Mouse (Mus musculus) gastrocnemius, adult 2 months (tissue): ENCODE results near the gene Agap1. TPM values are rescaled to one million over a fixed set of nuclear protein-coding genes. Genes with fewer than 3 reads are reported as not detected.
"Not testable (repeated sequence)": the region's sequence is repeated elsewhere in the genome, so short reads cannot be mapped to it uniquely, and the experiment has no call there.

Experiments
- DNase-seq: peaks from one replicate; pipeline ENCODE4 v3.0.0; 2022
- H3K27ac ChIP-seq: fragments of 200-600 bp; 2 replicates; pipeline ENCODE4 v1.8.1; 2022; ENCODE audit warnings: mild to moderate bottlenecking
- H3K4me3 ChIP-seq: fragments of 200-600 bp; 2 replicates; pipeline ENCODE4 v1.8.1; 2022; ENCODE audit warnings: mild to moderate bottlenecking, moderate library complexity
- CTCF ChIP-seq: fragments of 200-600 bp; IDR thresholded peaks from 2 replicates; pipeline ENCODE4 v1.8.1; 2022; ENCODE audit warnings: antibody characterized with exemption, mild to moderate bottlenecking, moderate library complexity
- intact Hi-C: fragments of 180-260 bp; cut with DNase I; formaldehyde crosslinking; loops from one replicate; pipeline ENCODE4 v1.15.1; 2025
- total RNA-seq, 2 experiments: library from RNA; stranded (reverse); gene quantifications; 2 replicates each; pipeline ENCODE4 v1.2.3; 2021

Agap1 gene
- total RNA-seq, 2 experiments from 2014 or later = 22.8 to 24.2 TPM

DNA sequence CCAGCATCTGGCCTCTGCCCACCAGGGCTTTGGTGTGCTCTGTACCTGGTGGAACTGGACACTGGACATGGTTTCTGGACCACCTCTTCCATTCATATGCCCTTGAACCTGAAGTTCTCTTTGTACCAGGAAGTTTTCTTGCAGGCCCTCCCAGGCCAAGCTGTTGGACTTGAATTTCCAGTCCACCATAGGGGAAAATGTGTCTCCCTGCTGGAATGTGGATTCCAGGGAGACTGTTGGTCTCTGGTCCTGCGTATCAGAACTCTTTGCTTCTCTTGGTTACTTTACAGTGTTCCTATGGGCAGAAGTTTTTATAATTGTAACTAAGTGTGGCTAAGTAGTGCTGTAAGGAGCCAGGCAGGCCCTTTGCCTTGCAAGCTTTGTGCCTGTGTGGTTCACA, 40.2 kb downstream of the Agap1 start:
- no peak for DNase-seq
- H3K4me3 ChIP-seq = no peak overlapping the region
- no peak overlapping the region for H3K27ac ChIP-seq
- no peak for TF ChIP-seq CTCF
- intact Hi-C loops = no loop called here

DNA sequence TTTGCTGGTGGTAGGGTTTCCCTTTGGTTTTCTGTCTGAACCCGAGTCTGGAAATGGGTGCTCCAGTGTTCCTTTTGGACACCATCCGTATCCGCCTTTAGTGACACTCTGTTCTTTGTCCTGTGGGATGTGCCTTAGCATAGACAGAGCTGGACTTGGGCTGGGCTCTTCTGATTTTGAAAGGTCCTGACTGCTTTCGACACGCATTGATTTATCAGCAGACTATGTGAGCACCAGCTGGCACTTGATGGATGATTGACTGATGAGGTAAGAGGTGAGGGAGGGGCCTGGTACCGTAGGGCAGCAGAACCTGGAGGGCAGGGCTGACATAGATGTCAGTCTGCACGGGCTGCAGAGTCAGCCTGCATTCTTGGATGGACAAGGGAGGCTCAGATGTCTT, 41.6 kb downstream of the Agap1 start:
- Histone ChIP-seq H3K4me3 (no peak overlapping the region), H3K27ac (no peak overlapping the region)
- no peak for DNase-seq
- intact Hi-C loops = no loop called here
- TF ChIP-seq CTCF = no peak

DNA sequence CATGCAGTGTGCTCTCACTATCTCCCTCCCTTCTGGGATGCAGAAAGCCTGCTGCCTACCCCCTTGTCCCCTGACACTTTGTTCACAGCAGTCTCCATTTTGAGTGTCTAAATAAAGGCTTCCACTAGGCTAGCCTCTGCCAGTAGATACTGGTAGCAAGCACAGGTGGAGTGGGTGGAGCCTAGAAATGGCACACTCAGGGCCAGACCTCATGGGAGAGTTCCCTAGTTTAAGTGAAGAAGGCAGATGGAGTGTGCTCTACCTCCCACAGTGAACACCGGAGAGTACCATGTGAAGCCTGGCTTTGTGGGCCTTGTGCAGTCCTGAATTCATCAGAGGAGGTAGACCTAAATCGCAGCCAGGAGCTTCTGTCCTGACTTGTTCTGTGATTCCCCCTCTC, 46.3 kb downstream of the Agap1 start:
- Histone ChIP-seq H3K4me3 (no peak overlapping the region), H3K27ac (no peak overlapping the region)
- no peak for TF ChIP-seq CTCF
- intact Hi-C loops = no loop called here
- DNase-seq = no peak

DNA sequence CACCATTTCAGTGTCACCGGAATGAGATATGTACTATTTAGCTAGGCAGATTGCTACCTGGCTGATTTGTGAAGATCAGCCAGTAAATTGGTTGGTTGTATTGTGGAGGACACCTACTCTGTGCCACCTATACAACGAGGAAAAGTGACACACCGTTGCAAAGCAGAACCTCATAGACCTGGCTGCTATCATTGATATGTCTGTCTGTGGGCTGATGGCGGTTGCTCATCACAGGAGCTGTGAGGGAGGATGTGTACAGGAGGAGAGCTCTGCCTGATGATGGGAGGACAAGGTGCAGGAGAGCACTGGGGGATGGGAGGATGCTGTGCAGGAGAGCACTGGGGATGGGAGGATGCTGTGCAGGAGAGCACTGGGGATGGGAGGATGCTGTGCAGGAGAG, 46.7 kb downstream of the Agap1 start:
- TF ChIP-seq CTCF = no peak
- Histone ChIP-seq H3K4me3 (no peak overlapping the region), H3K27ac (no peak overlapping the region)
- intact Hi-C loops = no loop called here
- no peak for DNase-seq

DNA sequence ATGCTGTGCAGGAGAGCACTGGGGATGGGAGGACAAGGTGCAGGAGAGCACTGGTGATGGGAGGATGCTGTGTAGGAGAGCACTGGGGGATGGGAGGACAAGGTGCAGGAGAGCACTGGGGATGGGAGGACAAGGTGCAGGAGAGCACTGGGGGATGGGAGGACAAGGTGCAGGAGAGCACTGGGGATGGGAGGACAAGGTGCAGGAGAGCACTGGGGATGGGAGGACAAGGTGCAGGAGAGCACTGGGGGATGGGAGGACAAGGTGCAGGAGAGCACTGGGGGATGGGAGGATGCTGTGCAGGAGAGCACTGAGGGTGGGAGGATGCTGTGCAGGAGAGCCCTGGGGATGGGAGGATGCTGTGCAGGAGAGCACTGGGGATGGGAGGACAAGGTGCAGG, 47.3 kb downstream of the Agap1 start:
- H3K4me3 ChIP-seq, intact Hi-C loops, DNase-seq, H3K27ac ChIP-seq: not testable (repeated sequence)

DNA sequence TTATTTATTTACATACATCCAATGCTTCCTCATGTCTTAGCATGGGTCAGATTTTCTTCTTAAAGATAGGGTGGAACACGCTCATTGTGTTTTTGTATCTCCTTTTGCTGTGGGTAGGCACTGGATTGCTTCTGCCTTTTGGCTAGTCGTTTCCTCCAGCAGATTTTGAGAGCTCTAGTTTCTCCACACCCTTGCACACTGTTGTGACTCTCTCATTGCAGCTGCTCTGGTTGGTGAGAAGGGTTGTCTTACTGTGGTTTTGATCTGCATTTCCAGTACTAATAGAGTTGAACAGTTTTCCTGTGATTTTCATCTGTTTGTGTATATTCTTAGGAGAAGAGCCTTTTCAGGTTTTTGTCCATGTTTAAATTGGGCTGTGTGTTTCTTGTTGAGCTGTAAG, 54.6 kb downstream of the Agap1 start:
- H3K4me3 ChIP-seq = no peak overlapping the region
- DNase-seq = no peak
- H3K27ac ChIP-seq = no peak overlapping the region
- TF ChIP-seq CTCF = no peak
- intact Hi-C loops = no loop called here

DNA sequence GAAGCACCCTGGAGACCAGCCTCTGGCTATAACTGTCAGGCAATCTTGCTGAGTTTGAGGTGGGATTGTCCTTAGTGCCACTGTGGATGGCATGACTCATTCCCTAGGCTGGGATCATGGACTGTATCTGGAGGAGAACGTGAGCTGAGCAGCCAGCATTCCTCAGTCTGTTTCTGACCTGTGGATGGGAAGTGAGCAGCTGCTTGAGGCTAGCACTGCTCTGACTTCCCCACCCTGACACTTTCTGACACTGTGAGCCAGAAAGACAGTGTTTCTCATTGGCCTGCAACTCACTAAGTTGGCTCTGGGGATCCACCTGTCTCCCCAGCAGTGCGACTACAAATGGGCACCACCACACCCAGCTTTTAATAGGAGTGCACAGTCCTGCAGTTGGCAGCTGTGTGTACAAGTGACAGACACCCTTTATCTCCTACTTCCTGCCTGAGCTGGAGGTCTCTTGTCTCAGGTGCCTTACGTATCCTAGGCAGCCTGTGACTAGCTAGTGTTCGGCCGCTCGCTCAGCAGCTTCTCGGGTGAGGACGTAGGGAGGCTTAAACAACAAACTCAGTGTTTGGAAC, 55.2 kb downstream of the Agap1 start:
- intact Hi-C loops = no loop called here
- no peak for TF ChIP-seq CTCF
- Histone ChIP-seq H3K4me3 (no peak overlapping the region), H3K27ac (peak overlapping the region; percentile 31)
- no peak for DNase-seq

DNA sequence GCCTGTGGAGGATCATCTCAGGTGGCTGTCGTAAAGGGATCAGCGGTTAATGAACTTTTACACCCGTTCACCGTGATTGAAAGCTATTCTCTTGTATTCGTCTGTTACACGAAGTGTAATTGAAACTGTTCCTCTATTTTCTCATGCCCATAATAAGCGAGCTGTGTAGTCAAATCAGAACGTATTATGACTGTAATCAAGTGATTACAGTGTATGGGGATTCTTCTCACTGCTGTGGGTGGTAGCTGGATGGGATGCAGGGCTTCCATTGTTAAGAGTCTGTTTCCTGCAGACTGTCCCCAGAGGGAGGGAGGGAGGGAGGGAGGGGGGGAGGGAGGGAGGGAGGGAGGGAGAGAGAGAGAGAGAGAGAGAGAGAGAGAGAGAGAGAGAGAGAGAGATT, 56.1 kb downstream of the Agap1 start:
- Histone ChIP-seq H3K27ac (peak overlapping the region; percentile 31; the same call in 1 of the 2 replicates), H3K4me3 (no peak overlapping the region)
- TF ChIP-seq CTCF = no peak
- intact Hi-C loops = no loop called here
- no peak for DNase-seq

DNA sequence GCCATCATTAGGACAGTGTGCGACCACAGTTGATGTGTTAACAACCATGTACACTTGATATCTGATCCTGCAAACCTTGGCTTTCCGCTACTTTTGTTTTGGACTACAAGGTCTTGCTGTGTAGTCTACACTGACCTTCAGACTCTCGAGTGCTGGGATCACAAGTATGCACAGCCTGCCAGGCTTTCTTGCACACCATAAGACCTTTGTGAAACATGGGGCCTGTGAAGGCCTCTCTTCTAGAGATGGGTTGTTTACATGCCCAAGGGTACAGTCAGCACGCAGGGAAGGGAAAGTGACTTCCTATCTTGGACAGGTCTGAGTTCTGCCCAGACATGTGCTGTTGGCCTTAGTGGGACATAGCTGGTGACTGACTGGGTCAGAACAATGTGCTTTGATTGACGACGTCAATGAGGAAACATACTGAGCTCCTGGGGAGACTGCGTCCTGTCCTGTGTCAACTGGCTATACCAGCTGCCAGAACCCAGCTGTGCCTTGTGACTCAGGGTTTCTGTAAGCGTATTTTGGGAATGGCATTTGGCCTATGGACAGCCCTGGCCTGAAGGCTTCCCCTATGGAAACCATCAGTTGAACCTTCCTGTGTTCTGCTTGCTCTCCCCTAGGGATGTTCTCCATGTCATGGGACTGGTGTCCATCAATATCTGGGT, 59.1 kb downstream of the Agap1 start:
- DNase-seq = no peak
- Histone ChIP-seq H3K27ac (no peak overlapping the region), H3K4me3 (no peak overlapping the region)
- intact Hi-C loops = no loop called here
- no peak for TF ChIP-seq CTCF

DNA sequence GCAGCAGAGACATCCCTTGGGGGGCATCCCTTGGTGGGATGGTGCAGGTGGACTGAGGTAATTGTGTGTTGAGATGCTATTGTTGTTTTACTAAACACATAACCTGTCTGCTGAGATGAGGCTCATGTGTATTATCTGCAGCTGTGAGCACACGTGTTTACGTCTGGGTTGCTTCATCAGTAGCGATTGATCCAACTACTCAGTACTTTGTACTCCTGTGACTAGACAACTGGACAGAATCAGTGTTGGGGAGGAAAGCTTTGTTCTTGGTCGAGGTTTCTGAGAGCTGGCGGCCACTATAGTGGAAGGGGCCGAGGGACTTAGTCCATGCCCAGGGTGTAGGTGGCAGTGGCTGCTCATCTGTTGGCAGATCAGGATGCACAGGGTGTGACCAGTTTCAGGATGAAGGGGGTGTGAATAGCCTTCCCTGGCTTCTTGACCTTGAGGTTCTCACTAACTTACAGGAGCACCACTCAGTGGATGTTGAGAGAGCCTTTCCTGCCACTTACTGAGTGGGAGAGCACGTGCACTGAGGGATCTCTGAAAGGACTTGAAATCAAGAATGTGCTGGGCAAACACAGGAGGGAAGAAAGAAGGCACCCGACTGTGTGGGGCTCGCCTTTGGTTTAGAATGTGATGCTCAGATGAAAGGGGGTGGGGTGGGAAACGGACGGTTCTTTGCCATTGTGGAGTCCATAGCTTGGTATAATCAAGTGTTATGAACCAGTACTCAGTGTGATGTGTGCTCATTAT, 61.4 kb downstream of the Agap1 start:
- Histone ChIP-seq H3K27ac (no peak overlapping the region), H3K4me3 (no peak overlapping the region)
- TF ChIP-seq CTCF = no peak
- intact Hi-C loops = no loop called here
- no peak for DNase-seq

DNA sequence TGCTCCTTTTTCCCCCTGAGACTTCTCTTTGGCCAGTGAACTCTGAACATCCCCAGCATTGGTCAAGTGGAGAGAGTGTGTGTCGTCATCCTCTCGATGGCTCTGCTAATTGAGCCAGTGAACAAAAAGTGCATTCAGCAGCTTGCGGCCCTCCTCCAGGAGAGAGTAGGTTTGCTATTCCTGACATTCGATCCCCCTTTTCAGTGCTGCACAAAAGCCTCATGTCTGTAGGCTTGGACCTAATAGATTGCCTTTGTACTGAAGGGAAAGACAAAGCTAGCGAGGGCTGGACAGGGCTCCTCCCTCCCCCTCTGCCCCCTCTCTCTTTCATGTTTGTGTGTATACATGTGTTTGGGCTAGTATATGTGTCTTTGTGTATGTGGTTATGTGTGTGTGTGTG, 63.2 kb downstream of the Agap1 start:
- DNase-seq = no peak
- H3K4me3 ChIP-seq = no peak overlapping the region
- H3K27ac ChIP-seq = no peak overlapping the region
- intact Hi-C loops = no loop called here
- TF ChIP-seq CTCF = no peak

DNA sequence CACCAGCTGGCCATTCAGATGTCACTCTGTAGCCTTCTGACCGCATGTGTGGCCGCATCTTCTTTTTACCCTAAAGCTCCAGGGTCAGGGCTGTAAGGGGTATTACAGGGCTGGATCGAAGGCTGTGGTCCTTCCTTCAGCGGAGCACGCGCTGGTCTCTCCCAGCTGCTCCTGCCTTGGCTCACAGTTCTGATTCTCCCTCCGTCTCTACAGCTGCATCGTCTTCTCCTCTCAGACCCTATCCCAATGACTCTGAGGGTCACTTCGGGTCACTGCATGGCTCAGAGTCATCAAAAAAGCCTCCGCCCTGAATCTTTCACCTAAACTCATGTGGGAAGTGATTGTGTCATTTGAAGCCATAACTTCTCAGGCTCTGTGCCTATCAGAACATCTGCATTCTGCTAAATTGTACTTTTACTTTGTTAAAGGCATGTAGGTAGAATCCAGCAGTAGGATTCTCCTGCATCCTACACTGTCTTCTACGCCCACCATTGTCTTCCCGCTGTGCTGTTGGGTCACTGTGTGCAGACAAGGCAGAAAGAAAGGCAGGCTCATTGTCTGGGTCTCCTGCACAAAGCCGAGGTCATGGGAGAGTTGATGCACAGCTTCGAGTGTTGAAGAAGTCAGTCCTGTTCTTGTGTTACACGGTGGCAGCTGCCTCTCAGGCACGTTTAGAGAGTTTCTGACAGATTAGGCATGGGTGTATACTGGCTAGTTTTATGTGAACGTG, 65.5 kb downstream of the Agap1 start:
- Histone ChIP-seq H3K4me3 (no peak overlapping the region), H3K27ac (no peak overlapping the region)
- TF ChIP-seq CTCF = no peak
- no peak for DNase-seq
- intact Hi-C loops = loop anchor here (2.0 to 10.0 kb wide), 4 partner anchors 63 to 775 kb away; no protein-coding TSS in a partner anchor

DNA sequence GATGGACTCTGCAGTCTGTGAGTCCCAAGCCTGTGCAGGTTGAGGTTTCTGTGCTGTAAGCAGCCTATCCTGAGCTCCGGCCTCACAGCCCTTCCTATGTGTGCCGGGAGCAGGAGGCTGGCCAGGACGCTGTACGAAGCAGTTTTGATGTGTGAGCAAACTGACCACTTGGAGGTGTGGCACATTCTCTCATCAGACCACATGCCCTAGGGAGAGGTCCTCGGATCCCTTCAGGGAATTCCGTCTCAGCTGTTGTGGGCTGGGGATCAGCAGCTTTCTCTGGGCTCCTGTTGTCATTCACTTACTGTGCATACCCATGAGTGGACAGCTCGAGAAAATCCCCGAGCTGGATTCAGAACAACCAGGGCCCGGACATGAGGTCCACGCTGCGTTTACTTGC, 66.8 kb downstream of the Agap1 start:
- Histone ChIP-seq H3K27ac (no peak overlapping the region), H3K4me3 (peak overlapping the region; percentile 4; the same call in 1 of the 2 replicates)
- no peak for TF ChIP-seq CTCF
- intact Hi-C loops = loop anchor here (2.0 to 10.0 kb wide), 4 partner anchors 65 to 777 kb away; no protein-coding TSS in a partner anchor
- DNase-seq = no peak
